Mouse (Mus musculus) liver, embryonic 14.5 days (tissue): Measurements from ENCODE around the gene Prm3.

Experiments
- CTCF ChIP-seq: IDR thresholded peaks from 2 replicates; pipeline ENCODE4 v1.5.1; 2016; ENCODE audit warnings: antibody characterized with exemption, low read depth, control low read depth
- EP300 ChIP-seq: IDR thresholded peaks from 2 replicates; pipeline ENCODE4 v1.6.1; 2016; ENCODE audit warnings: antibody characterized with exemption, low read depth

- TF ChIP-seq EP300 (no peak), CTCF (no peak)
These were observed 35.1 kb upstream of the Prm3 start for GRCm38 (mm10) chr16:10825840-10826239.
